Mouse (Mus musculus) megakaryocyte, embryonic 14.5 days (primary cell): Measurements from ENCODE around the gene Uba52. TPM values are rescaled to one million over a fixed set of nuclear protein-coding genes. Genes with fewer than 3 reads are reported as not detected.

ENCODE experiments used
- H3K27me3 ChIP-seq: replicated peaks from 2 replicates; pipeline ENCODE3; 2012; ENCODE audit warnings: inconsistent platforms
- H3K36me3 ChIP-seq: replicated peaks from 2 replicates; pipeline ENCODE3; 2012; ENCODE audit warnings: low read length, inconsistent platforms, mixed read lengths
- H3K4me1 ChIP-seq: 2 replicates; pipeline ENCODE4 v1.6.1; 2012; ENCODE audit warnings: inconsistent platforms
- H3K4me3 ChIP-seq: replicated peaks from 2 replicates; pipeline ENCODE3; 2012; ENCODE audit warnings: moderate library complexity, mild to moderate bottlenecking, inconsistent platforms
- H3K9me3 ChIP-seq: 2 replicates; pipeline ENCODE4 v1.6.1; 2012; ENCODE audit warnings: inconsistent platforms
- FLI1 ChIP-seq: IDR thresholded peaks from 2 replicates; pipeline ENCODE4 v1.6.1; 2012; ENCODE audit warnings: low read length, inconsistent platforms, mixed read lengths
- GATA1 ChIP-seq: IDR thresholded peaks from 3 replicates; pipeline ENCODE4 v1.6.1; 2012; ENCODE audit warnings: mixed read lengths, low read length, inconsistent platforms, borderline replicate concordance
- polyA plus RNA-seq: library from polyadenylated mRNA; stranded (reverse); fragments of >175 nt; gene quantifications from 2 replicates; pipeline ENCODE4 v1.2.3, GENCODE M21; 2012; ENCODE audit warnings: low replicate concordance; ENCODE audit not compliant: insufficient read depth

Uba52 gene
- polyA plus RNA-seq, 1 experiment: 989 TPM

DNA sequence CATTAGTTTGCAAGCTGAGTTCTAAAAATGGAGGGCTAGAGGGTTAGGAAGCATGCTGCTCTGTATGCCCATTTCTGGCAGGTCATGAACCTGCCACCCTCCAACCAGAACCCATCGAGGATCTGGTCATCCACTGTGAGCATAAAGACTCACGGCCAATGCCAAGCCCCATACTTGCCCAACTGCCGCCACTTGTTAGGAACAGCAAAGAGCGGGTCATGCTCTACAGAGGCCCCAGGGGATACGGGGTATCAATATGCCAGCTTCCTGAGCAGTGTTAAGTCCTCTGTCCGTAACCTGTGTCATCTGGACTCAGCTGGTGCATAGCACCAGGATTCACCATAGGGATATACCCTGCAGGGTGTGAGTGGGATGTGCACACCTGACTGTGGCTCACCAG is 46.4 kb downstream of the Uba52 start:
- Histone ChIP-seq H3K27me3 (no peaks in the 10 kb centered on the region), H3K36me3 (peaks cover 99% of the 10 kb centered on the region), H3K4me3 (no peak overlapping the region), H3K9me3 (peaks cover 8% of the 10 kb centered on the region), H3K4me1 (peaks cover 92% of the 10 kb centered on the region)
- TF ChIP-seq FLI1 (no peak), GATA1 (no peak)

- no peak overlapping the region for H3K4me3 ChIP-seq
- peaks cover 95% of the 10 kb centered on the region for H3K36me3 ChIP-seq
- no peaks in the 10 kb centered on the region for H3K27me3 ChIP-seq
- no peak for TF ChIP-seq GATA1
- no peak for TF ChIP-seq FLI1
- H3K4me1 ChIP-seq: peaks cover 90% of the 10 kb centered on the region
- H3K9me3 ChIP-seq: peaks cover 8% of the 10 kb centered on the region
Measured at GRCm38 (mm10) chr8:70463306-70463705, 47.3 kb downstream of the Uba52 start.

- no peak overlapping the region for H3K4me3 ChIP-seq
- peaks cover 90% of the 10 kb centered on the region for H3K4me1 ChIP-seq
- TF ChIP-seq GATA1: no peak
- H3K9me3 ChIP-seq: peaks cover 8% of the 10 kb centered on the region
- H3K27me3 ChIP-seq: no peaks in the 10 kb centered on the region
- peaks cover 95% of the 10 kb centered on the region for H3K36me3 ChIP-seq
Measured at GRCm38 (mm10) chr8:70462516-70462813, 48.1 kb downstream of the Uba52 start.

- H3K36me3 ChIP-seq: peaks cover 95% of the 10 kb centered on the region
- no peak overlapping the region for H3K4me3 ChIP-seq
Measured at GRCm38 (mm10) chr8:70461765-70462515, 48.7 kb downstream of the Uba52 start.

GRCm38 (mm10) chr8:70460606-70461005 is 50.0 kb downstream of the Uba52 start:
- TF ChIP-seq GATA1 (no peak), FLI1 (no peak)
- Histone ChIP-seq H3K4me3 (no peak overlapping the region), H3K9me3 (peaks cover 8% of the 10 kb centered on the region), H3K36me3 (peaks cover 95% of the 10 kb centered on the region), H3K27me3 (no peaks in the 10 kb centered on the region), H3K4me1 (peaks cover 86% of the 10 kb centered on the region)

More at GRCm38 (mm10) chr8:70461765-70462515, 48.7 kb downstream of the Uba52 start:
- TF ChIP-seq FLI1 (no peak), GATA1 (no peak)
- Histone ChIP-seq H3K9me3 (peaks cover 8% of the 10 kb centered on the region), H3K4me1 (peaks cover 90% of the 10 kb centered on the region), H3K27me3 (no peaks in the 10 kb centered on the region)

DNA sequence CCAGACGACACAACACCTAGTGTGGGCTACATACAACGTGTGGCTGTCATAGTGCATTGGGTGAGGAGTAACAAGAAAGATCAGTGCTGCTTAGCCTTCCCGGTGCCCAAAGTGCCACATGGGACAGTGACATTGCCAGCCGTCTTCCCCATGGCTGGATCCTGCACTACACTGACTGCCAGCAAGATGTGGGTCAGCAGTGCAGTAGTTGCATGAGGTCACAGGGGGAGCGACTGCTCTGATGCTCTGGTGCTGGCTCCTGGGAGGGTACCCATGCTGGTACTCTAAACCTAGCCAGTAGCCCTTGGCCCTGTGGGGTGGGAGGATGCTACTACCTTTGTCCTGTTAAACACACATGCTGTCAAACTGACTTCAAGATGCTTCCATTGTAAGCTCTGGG is 50.4 kb downstream of the Uba52 start:
- Histone ChIP-seq H3K4me1 (peaks cover 86% of the 10 kb centered on the region), H3K4me3 (peak overlapping the region; percentile 51), H3K36me3 (peaks cover 95% of the 10 kb centered on the region), H3K9me3 (peaks cover 8% of the 10 kb centered on the region), H3K27me3 (no peaks in the 10 kb centered on the region)
- TF ChIP-seq FLI1 (no peak), GATA1 (no peak)

DNA sequence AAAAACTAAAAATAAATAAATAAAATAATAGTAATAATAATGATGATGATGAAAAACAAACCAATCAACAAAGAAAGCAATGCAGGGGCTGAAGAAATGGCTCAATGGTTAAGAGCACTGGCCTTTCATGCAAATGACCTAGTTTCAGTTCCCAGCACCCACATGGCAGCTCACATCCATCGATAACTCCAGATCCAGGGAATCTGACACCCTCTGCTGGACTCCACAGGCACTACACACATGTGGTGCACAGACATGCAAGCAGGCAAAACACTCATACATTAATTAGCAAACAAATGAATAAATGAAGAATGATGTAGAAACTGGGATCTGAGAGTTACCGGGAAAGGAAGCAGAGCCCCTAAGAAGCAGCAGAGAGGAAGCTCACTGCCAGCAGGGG is 51.0 kb downstream of the Uba52 start:
- peaks cover 93% of the 10 kb centered on the region for H3K36me3 ChIP-seq

GRCm38 (mm10) chr8:70458462-70458861 is 52.1 kb downstream of the Uba52 start:
- TF ChIP-seq FLI1: no peak
- no peak for TF ChIP-seq GATA1
- Histone ChIP-seq H3K4me3 (peak overlapping the region; percentile 73), H3K27me3 (no peaks in the 10 kb centered on the region), H3K4me1 (peaks cover 85% of the 10 kb centered on the region), H3K9me3 (peaks cover 8% of the 10 kb centered on the region), H3K36me3 (peaks cover 93% of the 10 kb centered on the region)

More for the DNA sequence above, 51.0 kb downstream of the Uba52 start:
- Histone ChIP-seq H3K9me3 (peaks cover 8% of the 10 kb centered on the region), H3K4me1 (peaks cover 83% of the 10 kb centered on the region), H3K4me3 (no peak overlapping the region), H3K27me3 (no peaks in the 10 kb centered on the region)
- TF ChIP-seq FLI1 (no peak), GATA1 (no peak)

Other genes with a start within 250 kb of the Uba52 start
- 192 and 246 TPM in 2 replicates for gene Homer3, start 228.0 kb downstream of the Uba52 start, polyA plus RNA-seq
- gene Ddx49, start 208.3 kb downstream of the Uba52 start, polyA plus RNA-seq: 29.5 and 36.4 TPM in 2 replicates
- 335 and 566 TPM in 2 replicates for gene Cope, start 208.3 kb downstream of the Uba52 start, polyA plus RNA-seq
- gene Cers1, start 195.0 kb downstream of the Uba52 start, polyA plus RNA-seq: 0.55 and 1.8 TPM in 2 replicates
- gene Gdf1, start 181.0 kb downstream of the Uba52 start, polyA plus RNA-seq: 0.26 TPM in 1 of 2 replicates, not detected in the other
- gene Upf1, start 157.5 kb downstream of the Uba52 start, polyA plus RNA-seq: 75.0 and 100 TPM in 2 replicates
- 0.27 TPM in 1 of 2 replicates, not detected in the other for gene Comp, start 137.2 kb downstream of the Uba52 start, polyA plus RNA-seq
- gene Crtc1, start 71.2 kb downstream of the Uba52 start, polyA plus RNA-seq: 17.9 and 34.0 TPM in 2 replicates
- 10.3 and 19.1 TPM in 2 replicates for gene Klhl26, start 33.8 kb downstream of the Uba52 start, polyA plus RNA-seq
- not detected in 2 replicates for gene Tmem59l, start 23.4 kb downstream of the Uba52 start, polyA plus RNA-seq
- gene Crlf1, start 17.6 kb downstream of the Uba52 start, polyA plus RNA-seq: not detected in 2 replicates
- gene Rex1bd, start 4.0 kb downstream of the Uba52 start, polyA plus RNA-seq: 135 and 319 TPM in 2 replicates
- 3,667 and 5,102 TPM in 2 replicates for gene Fkbp8, start 16.9 kb upstream of the Uba52 start, polyA plus RNA-seq
- gene Kxd1, start 17.2 kb upstream of the Uba52 start, polyA plus RNA-seq: 33.5 and 40.2 TPM in 2 replicates
- 58.8 and 65.3 TPM in 2 replicates for gene Ell, start 28.7 kb upstream of the Uba52 start, polyA plus RNA-seq
- gene Isyna1, start 83.6 kb upstream of the Uba52 start, polyA plus RNA-seq: 165 and 201 TPM in 2 replicates
- gene Ssbp4, start 98.1 kb upstream of the Uba52 start, polyA plus RNA-seq: 1,561 and 3,509 TPM in 2 replicates
- 19.0 and 34.7 TPM in 2 replicates for gene Lrrc25, start 105.4 kb upstream of the Uba52 start, polyA plus RNA-seq
- gene Gdf15, start 121.7 kb upstream of the Uba52 start, polyA plus RNA-seq: 2.5 and 4.5 TPM in 2 replicates
- 10.2 and 10.5 TPM in 2 replicates for gene Pgpep1, start 149.6 kb upstream of the Uba52 start, polyA plus RNA-seq
- 103 and 569 TPM in 2 replicates for gene Lsm4, start 162.4 kb upstream of the Uba52 start, polyA plus RNA-seq
- gene Jund, start 188.1 kb upstream of the Uba52 start, polyA plus RNA-seq: 972 and 2,520 TPM in 2 replicates
- not detected in 2 replicates for gene Iqcn, start 192.7 kb upstream of the Uba52 start, polyA plus RNA-seq
- gene Gm3336, start 207.7 kb upstream of the Uba52 start, polyA plus RNA-seq: 0.26 TPM in 1 of 2 replicates, not detected in the other
- 0.03 TPM in 1 of 2 replicates, not detected in the other for gene Pde4c, start 212.9 kb upstream of the Uba52 start, polyA plus RNA-seq
- 7.8 and 38.4 TPM in 2 replicates for gene Rab3a, start 243.9 kb upstream of the Uba52 start, polyA plus RNA-seq